Mouse (Mus musculus) embryonic fibroblast, embryonic 13.5 days (primary cell): ENCODE results near the gene Slc38a3.

ENCODE experiments used
- CTCF ChIP-seq: IDR thresholded peaks from 2 replicates; pipeline ENCODE4 v1.5.1; 2011; ENCODE audit warnings: mild to moderate bottlenecking, control low read depth, low read length, moderate library complexity, borderline replicate concordance; ENCODE audit not compliant: insufficient read depth
- POLR2A ChIP-seq: IDR thresholded peaks from 2 replicates; pipeline ENCODE4 v1.6.1; 2011; ENCODE audit warnings: low read depth, mild to moderate bottlenecking, control low read depth, low read length, moderate library complexity

- TF ChIP-seq CTCF (no peak), POLR2A (no peak)
These were observed 20.6 kb downstream of the Slc38a3 start for GRCm38 (mm10) chr9:107648767-107649166.
